30 mouse cellular contexts compared by ENCODE assay signal in genomic region chr11:58613359-58613758, GRCm38 (mm10). TPM values are rescaled to one million over a fixed set of nuclear protein-coding genes. Genes with fewer than 3 reads are reported as not detected.
DNase-seq lines count a peak whose midpoint lies in the region; ATAC-seq and TF ChIP-seq lines count a peak whose summit lies in the region.
"Had no signal": no experiment of that assay in that cellular context is flagged by ENCODE, and none has a peak within 500 bp of the region (broad histone marks: within the 10 kb centered on the region; RNA-seq: fewer than 3 reads in every experiment).

No protein-coding gene starts in this region.

- H3K36me3 ChIP-seq in lung, embryonic 14.5 days (ENCODE audit: insufficient read depth) = no peaks in the 10 kb centered on the region
- no peaks in the 10 kb centered on the region for H3K36me3 ChIP-seq in intestine, embryonic 14.5 days (ENCODE audit: control insufficient read depth, insufficient read depth, low read length)
- no peaks in the 10 kb centered on the region for H3K36me3 ChIP-seq in intestine, embryonic 15.5 days
- H3K36me3 ChIP-seq in forebrain, embryonic 11.5 days (ENCODE audit: control insufficient read depth, insufficient read depth, low read length) = no peaks in the 10 kb centered on the region
- H3K36me3 ChIP-seq: embryonic facial prominence, embryonic 12.5 days; heart, embryonic 10.5 days; heart, embryonic 13.5 days; hindbrain, embryonic 12.5 days; hindbrain, embryonic 15.5 days had no signal

- H3K4me2 ChIP-seq in lung, embryonic 14.5 days = no peak overlapping the region
- H3K4me2 ChIP-seq in intestine, embryonic 14.5 days (ENCODE audit: low read length) = no peak overlapping the region
- no peak overlapping the region for H3K4me2 ChIP-seq in intestine, embryonic 15.5 days (replicated peaks)
- no peak overlapping the region for H3K4me2 ChIP-seq in forebrain, embryonic 11.5 days (ENCODE audit: low read depth, low read length, severe bottlenecking)
- H3K4me2 ChIP-seq: embryonic facial prominence, embryonic 12.5 days; forebrain, embryonic 13.5 days; heart, embryonic 13.5 days; hindbrain, embryonic 12.5 days; hindbrain, embryonic 15.5 days had no signal

- no peak for ATAC-seq in lung, embryonic 14.5 days (ENCODE audit: insufficient read depth)
- 0 out of 2 replicates have a peak, but pooled peaks have one; percentile 50 for ATAC-seq in intestine, embryonic 14.5 days (replicated peaks; ENCODE audit: low FRiP score, low TSS enrichment, low read depth)
- ATAC-seq in intestine, embryonic 15.5 days = 0 out of 2 replicates have a peak, but pooled peaks have one; percentile 62
- ATAC-seq in forebrain, embryonic 11.5 days (replicated peaks; ENCODE audit: low FRiP score) = no peak
- ATAC-seq: CD4-positive, CD25-positive, alpha-beta regulatory T cell, adult 4 months; forebrain, embryonic 13.5 days; forebrain, embryonic 16.5 days had no signal

- H3K4me1 ChIP-seq in lung, embryonic 14.5 days (ENCODE audit: insufficient read depth) = no peaks in the 10 kb centered on the region
- no peaks in the 10 kb centered on the region for H3K4me1 ChIP-seq in intestine, embryonic 14.5 days (replicated peaks; ENCODE audit: control insufficient read depth, insufficient read depth, low read length)
- peaks cover 6% of the 10 kb centered on the region; the same call in 1 of the 2 replicates for H3K4me1 ChIP-seq in intestine, embryonic 15.5 days (replicated peaks)
- H3K4me1 ChIP-seq in forebrain, embryonic 11.5 days (replicated peaks; ENCODE audit: control insufficient read depth, insufficient read depth, low read length) = no peaks in the 10 kb centered on the region
- H3K4me1 ChIP-seq: embryonic facial prominence, embryonic 12.5 days; forebrain, embryonic 13.5 days; heart, embryonic 13.5 days; hindbrain, embryonic 15.5 days had no signal

- peak; percentile 18 for DNase-seq in lung, embryonic 14.5 days
- DNase-seq in lung, postnatal 4 days = no peak
- no peak for DNase-seq in intestine, embryonic 14.5 days (ENCODE audit: low spot score)
- peak; percentile 95 for DNase-seq in large intestine, adult 2 months (ENCODE audit: low read depth, low spot score)
- DNase-seq in cerebellum, adult 9-10 months = no peak
- DNase-seq in forebrain, embryonic 11.5 days (ENCODE audit: low spot score) = no peak
- no peak for DNase-seq in embryo, embryonic 10 days (ENCODE audit: low spot score)
- DNase-seq: adrenal gland, adult 2 months; adrenal gland, postnatal 14 days; cerebellum, adult 11 months; cerebellum, adult 2 months; cerebellum, postnatal 10 days; cerebellum, postnatal 36 days; gastrocnemius, postnatal 10 days; gastrocnemius, postnatal 36 days; heart, adult 2 months; heart, postnatal 14 days had no signal

- no peaks in the 10 kb centered on the region for H3K27me3 ChIP-seq in lung, embryonic 14.5 days (ENCODE audit: insufficient read depth, low read length)
- no peaks in the 10 kb centered on the region for H3K27me3 ChIP-seq in intestine, embryonic 14.5 days (replicated peaks; ENCODE audit: control insufficient read depth, insufficient read depth, low read length)
- peaks cover 3% of the 10 kb centered on the region; the same call in 1 of the 2 replicates for H3K27me3 ChIP-seq in intestine, embryonic 15.5 days (replicated peaks)
- no peaks in the 10 kb centered on the region for H3K27me3 ChIP-seq in forebrain, embryonic 11.5 days (ENCODE audit: control insufficient read depth, insufficient read depth, low read length)
- H3K27me3 ChIP-seq: embryonic facial prominence, embryonic 12.5 days; forebrain, embryonic 13.5 days; hindbrain, embryonic 12.5 days; hindbrain, embryonic 15.5 days had no signal

- WGBS in lung, embryonic 14.5 days = 59% methylated on average over 3 of the region's 3 CpGs
- 47% methylated on average over 3 of the region's 3 CpGs for WGBS in intestine, embryonic 14.5 days
- 48% methylated on average over 3 of the region's 3 CpGs for WGBS in intestine, embryonic 15.5 days
- WGBS in large intestine, adult 2 months = 17% methylated on average over 3 of the region's 3 CpGs
- 85% methylated on average over 3 of the region's 3 CpGs for WGBS in forebrain, embryonic 11.5 days

- H3K9ac ChIP-seq in lung, embryonic 14.5 days = no peak overlapping the region
- H3K9ac ChIP-seq in intestine, embryonic 14.5 days (ENCODE audit: low read length) = no peak overlapping the region
- H3K9ac ChIP-seq in intestine, embryonic 15.5 days = no peak overlapping the region
- no peak overlapping the region for H3K9ac ChIP-seq in forebrain, embryonic 11.5 days (ENCODE audit: low read length)
- H3K9ac ChIP-seq: embryonic facial prominence, embryonic 12.5 days; forebrain, embryonic 13.5 days; heart, embryonic 13.5 days; hindbrain, embryonic 12.5 days; hindbrain, embryonic 15.5 days had no signal

- no peak overlapping the region for H3K4me3 ChIP-seq in lung, embryonic 14.5 days (ENCODE audit: low read depth, low read length)
- H3K4me3 ChIP-seq in intestine, embryonic 14.5 days (ENCODE audit: low read depth, low read length) = no peak overlapping the region
- no peak overlapping the region for H3K4me3 ChIP-seq in intestine, embryonic 15.5 days (replicated peaks)
- no peak overlapping the region for H3K4me3 ChIP-seq in forebrain, embryonic 11.5 days (ENCODE audit: low read depth, low read length)
- H3K4me3 ChIP-seq: embryonic facial prominence, embryonic 12.5 days; erythroblast, embryonic 14.5 days; forebrain, embryonic 13.5 days; heart, adult 2 months; heart, embryonic 10.5 days; heart, embryonic 13.5 days; hindbrain, embryonic 12.5 days; hindbrain, embryonic 15.5 days had no signal

- H3K27ac ChIP-seq in lung, embryonic 14.5 days (ENCODE audit: low read depth) = no peak overlapping the region
- H3K27ac ChIP-seq in intestine, embryonic 14.5 days (ENCODE audit: low read depth) = no peak overlapping the region
- H3K27ac ChIP-seq in intestine, embryonic 15.5 days = no peak overlapping the region
- no peak overlapping the region for H3K27ac ChIP-seq in forebrain, embryonic 11.5 days (ENCODE audit: low read depth, low read length)
- H3K27ac ChIP-seq: embryonic facial prominence, embryonic 12.5 days; forebrain, embryonic 13.5 days; heart, adult 2 months; heart, embryonic 10.5 days; heart, embryonic 13.5 days; hindbrain, embryonic 12.5 days; hindbrain, embryonic 15.5 days had no signal

- H3K9me3 ChIP-seq in lung, embryonic 14.5 days (ENCODE audit: low read depth, low read length) = no peaks in the 10 kb centered on the region
- no peaks in the 10 kb centered on the region for H3K9me3 ChIP-seq in intestine, embryonic 14.5 days (ENCODE audit: control insufficient read depth, low read length)
- H3K9me3 ChIP-seq in intestine, embryonic 15.5 days = no peaks in the 10 kb centered on the region
- H3K9me3 ChIP-seq in forebrain, embryonic 11.5 days (ENCODE audit: control insufficient read depth, low read length) = no peaks in the 10 kb centered on the region
- H3K9me3 ChIP-seq: embryonic facial prominence, embryonic 12.5 days; forebrain, embryonic 13.5 days; heart, embryonic 10.5 days; heart, embryonic 13.5 days; hindbrain, embryonic 12.5 days; hindbrain, embryonic 15.5 days had no signal

- no peak for TF ChIP-seq CTCF in lung, embryonic 14.5 days (IDR thresholded peaks at IDR 0.05; ENCODE audit: low read depth)

RNA-seq across cellular contexts. Expression of gene 2210407C18Rik, which starts 2.5 kb away (rescaled TPM):
- polyA plus RNA-seq in lung, embryonic 14.5 days (2014; fragmentation: Nextera tagmentation; extraction: Ambion mirVana) = not detected in 2 replicates
- 0.22 TPM in 1 of 2 replicates, not detected in the other for polyA plus RNA-seq in intestine, embryonic 14.5 days (2014; fragmentation: Nextera tagmentation; extraction: Ambion mirVana)
- polyA plus RNA-seq in intestine, embryonic 15.5 days (2015; fragmentation: Nextera tagmentation; extraction: Ambion mirVana) = 0.19 TPM in 1 of 2 replicates, not detected in the other
- polyA plus RNA-seq in large intestine, adult 2 months (2012; rRNA removed) = 166 and 238 TPM in 2 replicates
- polyA plus RNA-seq in forebrain, embryonic 11.5 days (2014; fragmentation: Nextera tagmentation; extraction: Ambion mirVana) = not detected in 2 replicates
- polyA plus RNA-seq: adrenal gland, adult 2 months; C2C12; CD4-positive, CD25-positive, alpha-beta regulatory T cell, adult 4 months; cerebellum, adult 2 months; cortical plate, adult 2 months; embryonic facial prominence, embryonic 12.5 days; erythroblast, embryonic 14.5 days; forebrain, embryonic 13.5 days; forebrain, embryonic 16.5 days; heart, embryonic 10.5 days; heart, embryonic 13.5 days; heart, embryonic 16.5 days; hindbrain, embryonic 12.5 days; hindbrain, embryonic 15.5 days had no signal

RNA-seq across cellular contexts. Expression of gene Olfr323, which starts 16.9 kb away (rescaled TPM):
- not detected in 2 replicates for polyA plus RNA-seq in lung, embryonic 14.5 days (2014; fragmentation: Nextera tagmentation; extraction: Ambion mirVana)
- 0.12 TPM in 1 of 2 replicates, not detected in the other for polyA plus RNA-seq in intestine, embryonic 14.5 days (2014; fragmentation: Nextera tagmentation; extraction: Ambion mirVana)
- polyA plus RNA-seq in intestine, embryonic 15.5 days (2015; fragmentation: Nextera tagmentation; extraction: Ambion mirVana) = not detected in 2 replicates
- polyA plus RNA-seq in large intestine, adult 2 months (2012; rRNA removed) = 0.43 TPM in 1 of 2 replicates, not detected in the other
- polyA plus RNA-seq in forebrain, embryonic 11.5 days (2014; fragmentation: Nextera tagmentation; extraction: Ambion mirVana) = not detected in 2 replicates
- polyA plus RNA-seq: adrenal gland, adult 2 months; C2C12; CD4-positive, CD25-positive, alpha-beta regulatory T cell, adult 4 months; cerebellum, adult 2 months; cortical plate, adult 2 months; embryonic facial prominence, embryonic 12.5 days; forebrain, embryonic 13.5 days; forebrain, embryonic 16.5 days; heart, adult 2 months; heart, embryonic 10.5 days; heart, embryonic 13.5 days; heart, embryonic 16.5 days; hindbrain, embryonic 12.5 days; hindbrain, embryonic 15.5 days had no signal

RNA-seq across cellular contexts. Expression of gene Olfr324, which starts 18.4 kb away (rescaled TPM):
- not detected in 2 replicates for polyA plus RNA-seq in lung, embryonic 14.5 days (2014; fragmentation: Nextera tagmentation; extraction: Ambion mirVana)
- not detected in 2 replicates for polyA plus RNA-seq in intestine, embryonic 14.5 days (2014; fragmentation: Nextera tagmentation; extraction: Ambion mirVana)
- polyA plus RNA-seq in intestine, embryonic 15.5 days (2015; fragmentation: Nextera tagmentation; extraction: Ambion mirVana) = not detected in 2 replicates
- polyA plus RNA-seq in large intestine, adult 2 months (2012; rRNA removed) = not detected in 2 replicates
- polyA plus RNA-seq in forebrain, embryonic 11.5 days (2014; fragmentation: Nextera tagmentation; extraction: Ambion mirVana) = not detected in 2 replicates
- polyA plus RNA-seq: adrenal gland, adult 2 months; C2C12; CD4-positive, CD25-positive, alpha-beta regulatory T cell, adult 4 months; cerebellum, adult 2 months; cortical plate, adult 2 months; embryonic facial prominence, embryonic 12.5 days; erythroblast, embryonic 14.5 days; forebrain, embryonic 13.5 days; forebrain, embryonic 16.5 days; heart, adult 2 months; heart, embryonic 10.5 days; heart, embryonic 13.5 days; heart, embryonic 16.5 days; hindbrain, embryonic 12.5 days had no signal

RNA-seq across cellular contexts. Expression of gene Trim58, which starts 26.9 kb away (rescaled TPM):
- 0.11 TPM in 1 of 2 replicates, not detected in the other for polyA plus RNA-seq in lung, embryonic 14.5 days (2014; fragmentation: Nextera tagmentation; extraction: Ambion mirVana)
- polyA plus RNA-seq in intestine, embryonic 14.5 days (2014; fragmentation: Nextera tagmentation; extraction: Ambion mirVana) = 0.08 and 0.16 TPM in 2 replicates
- 0.16 and 0.23 TPM in 2 replicates for polyA plus RNA-seq in intestine, embryonic 15.5 days (2015; fragmentation: Nextera tagmentation; extraction: Ambion mirVana)
- 0.09 and 0.10 TPM in 2 replicates for polyA plus RNA-seq in large intestine, adult 2 months (2012; rRNA removed)
- 0.55 and 0.60 TPM in 2 replicates for polyA plus RNA-seq in forebrain, embryonic 11.5 days (2014; fragmentation: Nextera tagmentation; extraction: Ambion mirVana)
- polyA plus RNA-seq: adrenal gland, adult 2 months; C2C12; CD4-positive, CD25-positive, alpha-beta regulatory T cell, adult 4 months; forebrain, embryonic 13.5 days had no signal

RNA-seq across cellular contexts. Expression of gene Olfr325, which starts 35.8 kb away (rescaled TPM):
- not detected in 2 replicates for polyA plus RNA-seq in lung, embryonic 14.5 days (2014; fragmentation: Nextera tagmentation; extraction: Ambion mirVana)
- polyA plus RNA-seq in intestine, embryonic 14.5 days (2014; fragmentation: Nextera tagmentation; extraction: Ambion mirVana) = not detected in 2 replicates
- not detected in 2 replicates for polyA plus RNA-seq in intestine, embryonic 15.5 days (2015; fragmentation: Nextera tagmentation; extraction: Ambion mirVana)
- polyA plus RNA-seq in large intestine, adult 2 months (2012; rRNA removed) = not detected in 2 replicates
- polyA plus RNA-seq in forebrain, embryonic 11.5 days (2014; fragmentation: Nextera tagmentation; extraction: Ambion mirVana) = not detected in 2 replicates
- polyA plus RNA-seq: adrenal gland, adult 2 months; C2C12; CD4-positive, CD25-positive, alpha-beta regulatory T cell, adult 4 months; cerebellum, adult 2 months; cortical plate, adult 2 months; embryonic facial prominence, embryonic 12.5 days; erythroblast, embryonic 14.5 days; forebrain, embryonic 13.5 days; forebrain, embryonic 16.5 days; heart, adult 2 months; heart, embryonic 10.5 days; heart, embryonic 13.5 days; heart, embryonic 16.5 days; hindbrain, embryonic 12.5 days; hindbrain, embryonic 15.5 days had no signal

Comparison
In these comparisons a context has a peak if more than half of its experiments do, and no peak if none do; other contexts are left out.
1. DNase-seq: peak in lung, embryonic 14.5 days (single experiment) and large intestine, adult 2 months (single experiment); none in lung, postnatal 4 days (0 of 2), intestine, embryonic 14.5 days (single experiment), cerebellum, adult 9-10 months (single experiment), forebrain, embryonic 11.5 days (single experiment) and embryo, embryonic 10 days (single experiment).
2. ATAC-seq: peak in intestine, embryonic 14.5 days (single experiment) and intestine, embryonic 15.5 days (single experiment); none in lung, embryonic 14.5 days (single experiment) and forebrain, embryonic 11.5 days (single experiment).
3. RNA of gene 2210407C18Rik, which starts 2.5 kb away (polyA plus RNA-seq): 166 to 238 TPM in large intestine, adult 2 months; 0.22 TPM in intestine, embryonic 14.5 days, 0.19 TPM in intestine, embryonic 15.5 days, not detected in lung, embryonic 14.5 days and not detected in forebrain, embryonic 11.5 days; every median in the first group is over 100 times any median in the second.